8 mouse cellular contexts compared by ENCODE assay signal in the genomic region with DNA sequence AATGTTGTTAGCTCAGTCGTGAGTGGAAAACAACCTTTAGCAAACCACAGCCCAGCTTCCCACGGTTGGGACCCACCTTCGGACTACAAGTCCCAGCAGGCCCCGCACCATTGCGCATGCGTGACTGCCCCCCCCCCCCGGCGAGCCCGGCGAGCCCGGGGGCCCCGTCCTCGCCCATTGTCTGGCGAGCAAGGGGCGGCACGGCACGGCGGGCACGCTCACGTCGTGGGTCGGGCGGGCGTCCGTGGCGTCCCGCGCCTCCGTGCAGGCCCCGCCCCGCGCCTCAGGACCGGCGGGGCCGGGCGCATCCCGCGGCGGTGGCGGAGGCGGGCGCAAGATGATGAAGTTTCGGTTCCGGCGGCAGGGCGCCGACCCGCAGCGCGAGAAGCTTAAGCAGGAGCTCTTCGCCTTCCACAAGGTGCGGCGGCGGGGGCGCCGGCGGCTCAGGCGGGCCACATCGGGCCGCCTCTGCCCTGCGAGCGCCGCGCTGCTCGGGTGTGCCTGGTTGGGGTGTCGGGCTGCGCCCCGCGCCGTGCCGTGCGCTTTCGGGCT. TPM values are rescaled to one million over a fixed set of nuclear protein-coding genes. Genes with fewer than 3 reads are reported as not detected.
DNase-seq lines count a peak whose midpoint lies in the region; ATAC-seq and TF ChIP-seq lines count a peak whose summit lies in the region.

Llgl1 (plus strand) TSS at position 200 of the 552 bp plus-strand sequence.

- peak within 1 kb of the TSS; percentile 84 for H3K27ac ChIP-seq in bone marrow, adult 2 months (ENCODE audit: control insufficient read depth, insufficient read depth, low read depth, low read length, poor library complexity)
- H3K27ac ChIP-seq in embryonic facial prominence, embryonic 15.5 days (replicated peaks): peak within 1 kb of the TSS; percentile 87
- peak within 1 kb of the TSS; percentile 93 for H3K27ac ChIP-seq in kidney, embryonic 14.5 days (ENCODE audit: low read depth, low read length)

- under 1% methylated on average over 73 of the region's 73 CpGs for WGBS in bone marrow, adult 2 months
- under 1% methylated on average over 57 of the region's 73 CpGs for WGBS in embryonic facial prominence, embryonic 15.5 days
- WGBS in kidney, embryonic 14.5 days: under 1% methylated on average over 59 of the region's 73 CpGs

- no peak for TF ChIP-seq CTCF in bone marrow, adult 2 months (IDR thresholded peaks at IDR 0.05; ENCODE audit: control insufficient read depth, insufficient read depth, low read length)

- no peaks in the 10 kb centered on the region for H3K27me3 ChIP-seq in embryonic facial prominence, embryonic 15.5 days
- H3K27me3 ChIP-seq in kidney, embryonic 14.5 days (ENCODE audit: control insufficient read depth, insufficient read depth, low read length): no peaks in the 10 kb centered on the region

- no peaks in the 10 kb centered on the region; the same call in 1 of the 2 replicates for H3K4me1 ChIP-seq in bone marrow, adult 2 months (ENCODE audit: control insufficient read depth, insufficient read depth, low read length)
- peaks cover 37% of the 10 kb centered on the region for H3K4me1 ChIP-seq in embryonic facial prominence, embryonic 15.5 days
- peaks cover 23% of the 10 kb centered on the region for H3K4me1 ChIP-seq in kidney, embryonic 14.5 days (ENCODE audit: control insufficient read depth, insufficient read depth, low read length)

- peak; percentile 90 for DNase-seq in A20 (ENCODE audit: low read depth, low spot score)
- DNase-seq in heart, adult 9 months (ENCODE audit: low spot score in 2 of 2): peak; percentile 86 to 87
- peak; percentile 97 for DNase-seq in liver
- DNase-seq in spleen, postnatal 4 days (ENCODE audit: low spot score in 2 of 2): peak; percentile 82 to 93

- peak within 1 kb of the TSS; percentile 74 for H3K4me2 ChIP-seq in embryonic facial prominence, embryonic 15.5 days (replicated peaks)
- H3K4me2 ChIP-seq in kidney, embryonic 14.5 days (replicated peaks; ENCODE audit: low read depth, low read length): peak within 1 kb of the TSS; percentile 80

- H3K9me3 ChIP-seq in embryonic facial prominence, embryonic 15.5 days (replicated peaks): no peaks in the 10 kb centered on the region
- no peaks in the 10 kb centered on the region for H3K9me3 ChIP-seq in kidney, embryonic 14.5 days (ENCODE audit: control insufficient read depth, low read length)

- peak within 1 kb of the TSS; percentile 76 for H3K4me3 ChIP-seq in bone marrow, adult 2 months (replicated peaks; ENCODE audit: control insufficient read depth, low read depth, low read length)
- peak within 1 kb of the TSS; percentile 84 for H3K4me3 ChIP-seq in embryonic facial prominence, embryonic 15.5 days (replicated peaks)
- peak within 1 kb of the TSS; percentile 90 for H3K4me3 ChIP-seq in kidney, embryonic 14.5 days (ENCODE audit: low read length)

- H3K9ac ChIP-seq in embryonic facial prominence, embryonic 15.5 days: peak within 1 kb of the TSS; percentile 93
- H3K9ac ChIP-seq in kidney, embryonic 14.5 days (ENCODE audit: low read depth, low read length): peak within 1 kb of the TSS; percentile 91

- peak; percentile 65; the same call in 1 of the 2 replicates for TF ChIP-seq POLR2A in bone marrow, adult 2 months (IDR thresholded peaks at IDR 0.05; ENCODE audit: borderline replicate concordance, control insufficient read depth, low read depth, low read length)

- peak; percentile 92 for ATAC-seq in embryonic facial prominence, embryonic 15.5 days (ENCODE audit: insufficient number of reproducible peaks, low FRiP score, low TSS enrichment, low read depth)
- peak; percentile 89 for ATAC-seq in kidney, embryonic 14.5 days (ENCODE audit: low FRiP score, low TSS enrichment)
- ATAC-seq in monocyte, adult 5-6 weeks (replicated peaks; ENCODE audit: insufficient number of reproducible peaks, low FRiP score, low TSS enrichment, poor library complexity, severe bottlenecking): peak; percentile 37

- 0 out of 2 replicates have a peak, but pooled peaks cover under 1% of the 10 kb centered on the region for H3K36me3 ChIP-seq in embryonic facial prominence, embryonic 15.5 days
- peaks cover 11% of the 10 kb centered on the region; the same call in 1 of the 2 replicates for H3K36me3 ChIP-seq in kidney, embryonic 14.5 days (ENCODE audit: control insufficient read depth, insufficient read depth, low read length)

RNA-seq across cellular contexts. Expression of gene Llgl1, which starts in this region (rescaled TPM):
- polyA plus RNA-seq in bone marrow, adult 2 months (2011; ENCODE audit: insufficient read depth, insufficient read length, low replicate concordance, missing spikeins): 11.1 and 11.2 TPM in 2 replicates
- 56.8 and 57.1 TPM in 2 replicates for polyA plus RNA-seq in embryonic facial prominence, embryonic 15.5 days (2015; fragmentation: Nextera tagmentation; extraction: Ambion mirVana)
- 40.8 and 69.0 TPM in 2 replicates for polyA plus RNA-seq in kidney, embryonic 14.5 days (2014; fragmentation: Nextera tagmentation; extraction: Ambion mirVana)
- 5.3 to 8.3 TPM (median 5.3 TPM) in 3 replicates for total RNA-seq in monocyte, adult 5-6 weeks (2017)

Comparison
In these comparisons a context has a peak if more than half of its experiments do, and no peak if none do; other contexts are left out.
1. Peak in every context shown above with its lines: DNase-seq, ATAC-seq, H3K4me3 ChIP-seq and H3K27ac ChIP-seq.
2. ATAC-seq: peak in every context shown above with its lines; median percentile 92 in embryonic facial prominence, embryonic 15.5 days; 89 in kidney, embryonic 14.5 days; 37 in monocyte, adult 5-6 weeks.